Mouse (Mus musculus): Measurements from ENCODE around the gene T.
"Not testable (repeated sequence)": the region's sequence is repeated elsewhere in the genome, so short reads cannot be mapped to it uniquely, and the experiment has no call there.

T gene

GRCm38 (mm10) chr17:8433978-8434960 is at the start of gene T:
Gene T, plus strand, starts transcription at chr17:8434423.
- no peak for DNase-seq (ENCODE audit: extremely low read depth, insufficient read length, low spot score)

DNA sequence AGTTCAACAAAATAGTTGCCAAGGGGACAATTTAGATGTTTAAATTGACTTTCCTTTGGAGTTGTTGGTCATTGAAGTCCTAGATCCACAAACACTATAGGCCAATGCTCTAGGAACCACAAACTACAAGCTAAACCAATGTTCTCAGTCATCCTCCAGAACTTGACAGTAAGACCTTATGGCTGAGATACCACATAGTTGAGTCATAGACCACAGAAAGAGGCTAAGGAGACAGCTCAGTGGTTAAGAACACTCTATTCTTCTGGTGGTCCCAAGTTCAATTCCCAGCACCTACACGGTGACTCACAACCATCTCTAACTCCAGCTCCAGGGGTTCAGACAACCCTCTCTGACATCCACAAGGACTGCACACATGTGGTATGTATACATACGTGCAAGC is 48.8 kb upstream of the T start:
- no peak for DNase-seq (ENCODE audit: extremely low read depth, insufficient read length, low spot score)

DNA sequence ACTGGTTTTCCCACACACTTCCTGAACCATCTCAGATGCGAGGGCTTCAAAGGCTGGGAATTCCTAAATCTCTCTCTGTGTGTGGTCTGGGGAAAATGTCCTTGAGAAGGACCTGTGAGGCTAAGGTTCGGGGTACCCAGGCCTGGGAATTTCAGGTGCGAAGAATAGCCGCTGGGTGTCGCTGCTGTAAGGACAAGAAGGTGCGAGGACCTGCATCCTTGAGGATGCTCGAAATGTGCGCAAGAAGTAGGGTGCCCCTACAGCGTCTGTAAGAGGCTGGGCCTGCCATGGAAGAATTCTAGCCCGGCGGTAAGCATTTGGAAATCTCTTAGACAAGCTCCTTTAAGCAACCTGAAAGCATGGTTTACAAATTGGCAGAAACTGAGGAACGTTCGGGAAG is 45.8 kb upstream of the T start:
- no peak for DNase-seq (ENCODE audit: extremely low read depth, insufficient read length, low spot score)

- no peak for DNase-seq (ENCODE audit: extremely low read depth, insufficient read length, low spot score)
Measured at GRCm38 (mm10) chr17:8388990-8389789, 45.0 kb upstream of the T start.

GRCm38 (mm10) chr17:8389790-8390095 is 44.5 kb upstream of the T start:
- no peak for DNase-seq (ENCODE audit: extremely low read depth, insufficient read length, low spot score)

DNA sequence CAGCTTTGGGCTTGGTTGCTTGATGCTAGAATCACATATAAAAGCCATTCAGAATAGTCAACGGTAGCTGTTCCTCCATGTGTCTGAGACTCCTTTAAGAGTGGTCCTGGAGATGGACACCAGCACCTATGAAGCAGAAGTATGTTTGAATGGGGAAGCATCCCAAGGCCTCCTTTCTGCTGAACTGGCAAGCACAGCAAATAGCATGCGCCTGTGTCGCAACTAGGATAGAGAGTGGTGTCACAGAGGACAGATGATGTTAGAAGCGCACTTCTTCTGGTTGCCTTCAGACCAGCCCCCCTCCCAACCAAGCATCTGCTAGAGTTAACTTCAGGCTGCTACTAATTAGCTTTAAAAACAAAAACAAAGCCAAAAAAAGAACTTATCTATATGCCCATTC is 43.7 kb upstream of the T start:
- DNase-seq (ENCODE audit: extremely low read depth, insufficient read length, low spot score), result no peak

DNA sequence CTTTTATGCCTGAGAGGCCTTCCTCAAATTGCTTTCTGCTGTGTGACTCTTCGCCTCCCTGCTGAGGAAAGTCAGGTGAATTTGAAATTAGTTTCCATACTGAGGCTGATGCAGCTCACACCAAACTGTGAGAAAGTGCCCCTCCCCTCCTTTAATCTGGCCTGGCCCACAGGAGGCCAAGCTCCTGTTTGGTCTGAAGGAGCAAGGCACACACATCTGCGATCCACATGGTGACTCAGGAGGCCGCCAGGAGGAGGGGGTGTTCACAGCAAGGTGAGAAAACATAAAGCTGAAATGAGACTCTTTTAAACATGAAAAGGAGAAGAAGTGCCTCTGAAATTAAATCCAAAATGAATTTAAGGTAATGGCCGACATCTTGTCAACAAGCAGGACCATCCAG is 37.9 kb upstream of the T start:
- no peak for DNase-seq (ENCODE audit: extremely low read depth, insufficient read length, low spot score)

DNA sequence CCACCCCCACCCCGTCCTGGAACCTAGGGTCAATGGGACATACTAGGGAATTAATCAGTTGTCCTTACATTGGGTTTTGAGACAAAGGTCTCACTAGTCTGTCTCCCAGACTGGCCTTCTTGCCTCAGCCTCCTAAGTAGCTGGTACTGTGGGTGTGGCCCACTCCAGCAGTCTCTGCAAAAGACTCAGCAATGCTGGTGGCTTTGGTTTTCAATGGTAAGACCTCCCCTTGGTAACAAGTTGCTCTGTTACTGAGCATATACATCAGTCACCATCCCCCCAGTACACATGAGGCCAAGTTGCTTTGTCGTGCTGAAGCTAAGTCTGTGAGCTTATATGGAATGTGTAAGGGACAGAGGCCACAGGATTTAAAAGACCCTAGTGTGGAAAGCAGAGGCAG is 36.3 kb upstream of the T start:
- no peak for DNase-seq (ENCODE audit: extremely low read depth, insufficient read length, low spot score)

- DNase-seq (ENCODE audit: extremely low read depth, insufficient read length, low spot score), result not testable (repeated sequence)
Measured at GRCm38 (mm10) chr17:8403932-8404331, 30.3 kb upstream of the T start.

DNA sequence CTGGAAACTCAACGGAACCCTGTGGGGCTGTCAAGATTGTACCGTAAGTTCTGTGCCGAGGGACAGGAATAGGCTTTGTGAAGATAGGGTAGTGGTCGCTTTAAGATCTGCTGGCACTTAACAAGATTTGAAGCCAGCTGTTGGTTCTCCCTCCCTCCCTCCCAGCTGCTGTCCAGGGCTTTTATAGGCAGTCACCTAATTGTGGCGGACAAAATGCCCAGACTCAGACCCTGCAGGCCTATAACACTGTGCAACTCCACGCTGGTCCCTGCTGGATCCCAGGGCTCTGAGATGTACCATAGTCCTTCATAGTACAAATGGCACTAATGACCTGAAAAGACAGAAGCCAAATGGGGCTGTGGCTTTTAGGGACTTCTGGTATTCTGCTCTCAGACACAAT is 27.9 kb upstream of the T start:
- no peak for DNase-seq (ENCODE audit: extremely low read depth, insufficient read length, low spot score)

GRCm38 (mm10) chr17:8408002-8408401 is 26.2 kb upstream of the T start:
- DNase-seq (ENCODE audit: extremely low read depth, insufficient read length, low spot score), result not testable (repeated sequence)

GRCm38 (mm10) chr17:8408589-8409295 is 25.5 kb upstream of the T start:
- DNase-seq (ENCODE audit: extremely low read depth, insufficient read length, low spot score), result no peak

DNA sequence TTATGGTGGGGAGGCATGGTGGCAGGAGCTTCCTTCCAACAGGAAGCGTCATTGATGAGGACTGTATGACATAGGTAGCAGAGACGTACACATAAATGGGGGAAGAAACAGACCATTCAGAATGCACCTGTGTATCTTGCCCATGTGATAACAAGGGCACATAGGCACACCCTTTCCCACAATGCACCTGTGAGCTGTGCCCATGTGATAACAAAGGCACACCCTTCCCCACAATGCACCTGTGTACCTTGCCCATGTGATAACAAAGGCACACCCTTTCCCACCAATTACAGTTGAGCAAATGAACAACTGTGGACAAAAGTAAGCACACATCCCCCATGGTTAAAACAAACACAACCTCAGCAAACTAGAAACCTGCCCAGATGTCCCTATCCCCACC is 23.9 kb upstream of the T start:
- no peak for DNase-seq (ENCODE audit: extremely low read depth, insufficient read length, low spot score)

- DNase-seq (ENCODE audit: extremely low read depth, insufficient read length, low spot score), result no peak
Measured at GRCm38 (mm10) chr17:8413656-8414055, 20.6 kb upstream of the T start.

- DNase-seq (ENCODE audit: extremely low read depth, insufficient read length, low spot score), result no peak
Measured at GRCm38 (mm10) chr17:8415533-8415932, 18.7 kb upstream of the T start.

DNA sequence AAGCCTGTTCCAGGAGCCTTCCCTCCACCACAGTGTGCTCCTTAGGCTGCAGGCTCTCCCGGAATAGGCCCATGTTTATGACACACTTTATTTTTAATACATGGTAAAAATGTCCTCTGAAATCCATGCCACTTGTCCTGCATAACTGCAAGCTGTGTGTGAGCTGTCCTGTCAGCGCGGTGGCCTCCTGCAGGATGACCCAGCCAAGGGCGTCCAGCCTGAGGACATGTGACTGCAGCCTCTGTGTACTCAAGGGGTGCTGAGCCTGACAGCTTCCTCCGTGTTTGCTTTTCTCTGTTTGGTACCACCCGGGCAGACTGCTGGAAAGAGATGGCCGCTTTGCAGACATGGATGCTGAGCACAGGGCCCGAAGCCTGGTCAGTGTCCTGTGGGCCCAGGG is 17.4 kb upstream of the T start:
- DNase-seq (ENCODE audit: extremely low read depth, insufficient read length, low spot score), result no peak

GRCm38 (mm10) chr17:8420739-8421138 is 13.5 kb upstream of the T start:
- DNase-seq (ENCODE audit: extremely low read depth, insufficient read length, low spot score), result no peak

DNA sequence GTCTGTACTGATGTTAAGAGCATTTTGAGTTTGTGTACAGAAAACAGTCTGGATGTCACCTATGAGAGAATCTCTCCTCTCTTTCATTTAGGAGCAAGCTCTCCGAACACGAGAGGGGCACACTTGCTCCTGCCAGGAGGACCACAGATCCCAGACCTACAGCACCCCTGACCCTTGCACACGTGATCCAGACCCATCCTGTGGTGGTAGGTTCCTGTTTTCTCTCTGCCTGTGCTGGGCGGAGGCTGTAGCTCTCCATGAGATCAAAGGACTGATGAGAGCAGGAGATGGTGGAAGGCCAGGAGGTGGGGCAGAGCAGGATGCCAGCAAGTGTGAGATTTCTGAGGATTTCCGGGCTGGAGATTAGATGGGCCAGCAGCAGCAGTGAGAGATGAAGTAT is 12.7 kb upstream of the T start:
- DNase-seq (ENCODE audit: extremely low read depth, insufficient read length, low spot score), result no peak

- DNase-seq (ENCODE audit: extremely low read depth, insufficient read length, low spot score), result no peak
Measured at GRCm38 (mm10) chr17:8423283-8423682, 10.9 kb upstream of the T start.

DNA sequence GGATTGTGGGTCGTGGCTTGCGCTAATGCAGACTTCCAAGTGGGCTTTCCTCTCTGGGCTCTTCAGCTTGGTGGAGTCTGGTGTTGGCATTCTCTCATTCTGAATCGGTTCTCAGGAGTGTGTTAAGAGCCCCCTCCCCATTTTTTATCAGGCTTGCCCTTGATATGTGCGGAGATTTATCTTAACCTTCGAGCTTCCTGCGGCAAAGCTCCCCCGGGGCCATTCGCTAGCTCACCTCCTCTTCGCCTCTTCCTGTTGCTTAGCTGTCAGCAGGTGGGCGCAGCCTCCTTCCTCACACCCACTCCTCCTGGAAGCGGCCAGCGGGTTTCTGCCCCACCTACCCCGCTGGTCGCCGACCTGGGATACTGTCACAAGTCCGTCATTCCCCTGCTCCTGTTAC is 4.8 kb upstream of the T start:
- DNase-seq (ENCODE audit: extremely low read depth, insufficient read length, low spot score), result no peak

DNA sequence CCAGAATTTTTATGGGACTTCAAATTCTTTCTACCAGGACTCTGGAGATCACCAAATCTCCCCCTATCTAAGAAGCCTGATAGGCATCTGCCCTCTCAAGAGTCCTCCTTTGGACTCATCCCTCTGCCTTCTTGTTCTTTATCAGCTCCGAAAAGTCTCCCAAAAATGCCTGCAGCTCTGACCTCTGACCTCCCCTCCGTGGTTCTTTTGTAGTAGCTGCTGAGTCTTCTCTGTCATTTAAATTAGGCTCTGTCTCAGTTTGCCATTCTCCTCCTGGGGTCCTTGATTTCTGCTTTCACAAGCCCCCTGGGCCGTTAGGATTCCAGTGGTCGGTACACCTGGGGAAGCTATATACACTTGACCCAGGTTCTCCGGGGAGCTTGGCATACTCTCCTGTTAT is 4.3 kb upstream of the T start:
- no peak for DNase-seq (ENCODE audit: extremely low read depth, insufficient read length, low spot score)

Data from 3134 (cell line).